Mouse (Mus musculus) CH12.LX (cell line): ENCODE results near the gene Cnn2. TPM values are rescaled to one million over a fixed set of nuclear protein-coding genes. Genes with fewer than 3 reads are reported as not detected.

Experiments used
- DNase-seq: peaks from one replicate; pipeline ENCODE4 v3.0.0-alpha.2; 2013; ENCODE audit errors: extremely low read depth
- H3K27ac ChIP-seq: 2 replicates; pipeline ENCODE4 v1.5.1; 2012; ENCODE audit warnings: low read depth, mild to moderate bottlenecking, control low read depth, moderate library complexity; ENCODE audit not compliant: insufficient read depth
- H3K27me3 ChIP-seq: replicated peaks from 2 replicates; pipeline ENCODE3; 2012; ENCODE audit warnings: inconsistent platforms
- H3K36me3 ChIP-seq, 2 experiments: replicated peaks in 1 of 2; 2 replicates each; pipeline versions ENCODE3 to v1.6.1; 2012; ENCODE audit warnings: inconsistent platforms in 1 of 2, low read length in 1 of 2, mild to moderate bottlenecking in 1 of 2, mixed read lengths in 1 of 2, moderate library complexity in 1 of 2; ENCODE audit not compliant: control insufficient read depth in 1 of 2, insufficient read depth in 1 of 2
- H3K4me1 ChIP-seq, 2 experiments: 2 replicates each; pipeline ENCODE4 v1.6.1; 2012; ENCODE audit warnings: inconsistent platforms in 1 of 2, moderate library complexity in 1 of 2; ENCODE audit not compliant: insufficient read depth in 2 of 2, control insufficient read depth in 1 of 2
- H3K4me2 ChIP-seq: 2 replicates; pipeline ENCODE4 v1.6.1; 2012; ENCODE audit warnings: low read depth, mild to moderate bottlenecking, control low read depth; ENCODE audit not compliant: poor library complexity, insufficient read depth, severe bottlenecking
- H3K4me3 ChIP-seq, 3 experiments: fragments of 150-350 bp in 1 of 3; sonication (generic) in 1 of 3; replicated peaks in 1 of 3; 2 replicates each; pipeline versions ENCODE3 to v1.5.1; 2011 to 2012; ENCODE audit warnings: low read depth in 2 of 3, low read length in 2 of 3, mild to moderate bottlenecking in 2 of 3, moderate library complexity in 2 of 3, control low read depth in 1 of 3, improper control_type of control experiment in 1 of 3, inconsistent platforms in 1 of 3, mixed read lengths in 1 of 3; ENCODE audit not compliant: poor library complexity in 1 of 3
- H3K79me2 ChIP-seq: replicated peaks from 2 replicates; pipeline ENCODE4 v1.6.1; 2012; ENCODE audit warnings: mild to moderate bottlenecking, moderate library complexity; ENCODE audit not compliant: control insufficient read depth, poor library complexity, insufficient read depth, severe bottlenecking; ENCODE audit errors: extremely low read depth
- H3K9ac ChIP-seq: 2 replicates; pipeline ENCODE4 v1.6.1; 2012; ENCODE audit warnings: low read depth, mild to moderate bottlenecking, control low read depth, moderate library complexity; ENCODE audit not compliant: insufficient read depth
- H3K9me3 ChIP-seq: replicated peaks from 2 replicates; pipeline ENCODE3; 2012; ENCODE audit warnings: low read length, inconsistent platforms, mixed read lengths
- CHD2 ChIP-seq: IDR thresholded peaks from 2 replicates; pipeline ENCODE4 v1.6.1; 2011; ENCODE audit warnings: low read length, improper control_type of control experiment
- EP300 ChIP-seq: IDR thresholded peaks from 2 replicates; pipeline ENCODE4 v1.6.1; 2011; ENCODE audit warnings: low read length, improper control_type of control experiment
- ETS1 ChIP-seq: conservative IDR thresholded peaks from 2 replicates; pipeline ENCODE4 v1.6.1; 2012; ENCODE audit warnings: low read depth, mild to moderate bottlenecking, inconsistent platforms, low read length, improper control_type of control experiment, moderate library complexity
- HCFC1 ChIP-seq: IDR thresholded peaks from 2 replicates; pipeline ENCODE4 v1.6.1; 2012; ENCODE audit warnings: low read depth, mild to moderate bottlenecking, inconsistent platforms, low read length, improper control_type of control experiment
- IRF4 ChIP-seq: IDR thresholded peaks from 2 replicates; pipeline ENCODE4 v1.6.1; 2014; ENCODE audit warnings: low read depth, mild to moderate bottlenecking, inconsistent platforms, low read length, improper control_type of control experiment
- KAT2A ChIP-seq: IDR thresholded peaks from 2 replicates; pipeline ENCODE4 v1.6.1; 2012; ENCODE audit warnings: low read length, improper control_type of control experiment, inconsistent platforms; ENCODE audit not compliant: insufficient replicate concordance
- MAFK ChIP-seq: IDR thresholded peaks from 2 replicates; pipeline ENCODE4 v1.6.1; 2011; ENCODE audit warnings: low read length, improper control_type of control experiment; ENCODE audit not compliant: insufficient replicate concordance
- MAZ ChIP-seq: IDR thresholded peaks from 2 replicates; pipeline ENCODE4 v1.6.1; 2012; ENCODE audit warnings: low read depth, mild to moderate bottlenecking, inconsistent platforms, low read length, improper control_type of control experiment, moderate library complexity
- MEF2A ChIP-seq: IDR thresholded peaks from 2 replicates; pipeline ENCODE4 v1.6.1; 2014; ENCODE audit warnings: low read depth, mild to moderate bottlenecking, inconsistent platforms, low read length, improper control_type of control experiment, borderline replicate concordance
- MXI1 ChIP-seq: IDR thresholded peaks from 2 replicates; pipeline ENCODE4 v1.6.1; 2011; ENCODE audit warnings: mild to moderate bottlenecking, low read depth, low read length, improper control_type of control experiment
- MYC ChIP-seq: IDR thresholded peaks from 2 replicates; pipeline ENCODE4 v1.6.1; 2011; ENCODE audit warnings: low read depth, mild to moderate bottlenecking, improper control_type of control experiment, low read length
- NELFE ChIP-seq: IDR thresholded peaks from 2 replicates; pipeline ENCODE4 v1.6.1; 2011; ENCODE audit warnings: low read depth, low read length, improper control_type of control experiment
- NRF1 ChIP-seq: IDR thresholded peaks from 2 replicates; pipeline ENCODE4 v1.6.1; 2014; ENCODE audit warnings: low read depth, mild to moderate bottlenecking, inconsistent platforms, low read length, improper control_type of control experiment, moderate library complexity
- POLR2A ChIP-seq: IDR thresholded peaks from 2 replicates; pipeline ENCODE4 v1.6.1; 2011; ENCODE audit warnings: low read depth, mild to moderate bottlenecking, improper control_type of control experiment, low read length
- POLR2AphosphoS2 ChIP-seq: IDR thresholded peaks from 2 replicates; pipeline ENCODE4 v1.6.1; 2011; ENCODE audit warnings: low read depth, low read length, improper control_type of control experiment
- RAD21 ChIP-seq: IDR thresholded peaks from 2 replicates; pipeline ENCODE4 v1.6.1; 2011; ENCODE audit warnings: low read depth, mild to moderate bottlenecking, low read length, improper control_type of control experiment, moderate library complexity
- RCOR1 ChIP-seq: conservative IDR thresholded peaks from 2 replicates; pipeline ENCODE4 v1.6.1; 2012; ENCODE audit warnings: low read depth, mild to moderate bottlenecking, inconsistent platforms, low read length, improper control_type of control experiment
- SIN3A ChIP-seq: IDR thresholded peaks from 2 replicates; pipeline ENCODE4 v1.6.1; 2012; ENCODE audit warnings: low read length, improper control_type of control experiment, inconsistent platforms
- SMC3 ChIP-seq: IDR thresholded peaks from 2 replicates; pipeline ENCODE4 v1.6.1; 2011; ENCODE audit warnings: low read depth, low read length, improper control_type of control experiment
- TBP ChIP-seq: conservative IDR thresholded peaks from 2 replicates; pipeline ENCODE4 v1.6.1; 2011; ENCODE audit warnings: low read depth, low read length, improper control_type of control experiment
- TCF12 ChIP-seq: IDR thresholded peaks from 2 replicates; pipeline ENCODE4 v1.6.1; 2014; ENCODE audit warnings: low read depth, mild to moderate bottlenecking, inconsistent platforms, low read length, improper control_type of control experiment
- USF1 ChIP-seq: IDR thresholded peaks from 2 replicates; pipeline ENCODE4 v1.6.1; 2014; ENCODE audit warnings: low read depth, mild to moderate bottlenecking, inconsistent platforms, low read length, improper control_type of control experiment
- ZKSCAN1 ChIP-seq: IDR thresholded peaks from 2 replicates; pipeline ENCODE4 v1.6.1; 2012; ENCODE audit warnings: low read depth, inconsistent platforms, low read length, improper control_type of control experiment, borderline replicate concordance
- ZMIZ1 ChIP-seq: IDR thresholded peaks from 2 replicates; pipeline ENCODE4 v1.6.1; 2012; ENCODE audit warnings: low read depth, mild to moderate bottlenecking, inconsistent platforms, low read length, improper control_type of control experiment
- dilution Hi-C: fragments of 300-500 bp; cut with MboI; formaldehyde crosslinking; loops from 2 replicates; pipeline ENCODE4 v1.14.3; 2020; ENCODE audit warnings: low sequenced_read_pairs; ENCODE audit not compliant: extremely low pct_unique_long_range_greater_than_20kb, extremely low pct_ligation_motif_present
- in situ Hi-C: fragments of 300-500 bp; cut with MboI; formaldehyde crosslinking; loops from 3 replicates; pipeline ENCODE4 v1.14.3; 2019; ENCODE audit warnings: low sequenced_read_pairs, low pct_ligation_motif_present, low pct_unique_long_range_greater_than_20kb, mixed read lengths
- polyA plus RNA-seq: library from polyadenylated mRNA; unstranded; fragments of >175 nt; gene quantifications from 2 replicates; pipeline ENCODE4 v1.2.1, GENCODE M21; 2012; ENCODE audit warnings: low read depth; ENCODE audit not compliant: insufficient read length
- total RNA-seq, 2 experiments: library from RNA; depleted of rRNA; stranded (reverse); fragments of 300-350 nt in 1 of 2; fragments of >200 nt in 1 of 2; gene quantifications; 2 replicates each; pipeline ENCODE4 v1.2.3; 2012 to 2014

The Cnn2 gene
- total and polyA plus RNA-seq, 3 experiments: 26.9 to 62.7 (median 49.0) TPM

DNA sequence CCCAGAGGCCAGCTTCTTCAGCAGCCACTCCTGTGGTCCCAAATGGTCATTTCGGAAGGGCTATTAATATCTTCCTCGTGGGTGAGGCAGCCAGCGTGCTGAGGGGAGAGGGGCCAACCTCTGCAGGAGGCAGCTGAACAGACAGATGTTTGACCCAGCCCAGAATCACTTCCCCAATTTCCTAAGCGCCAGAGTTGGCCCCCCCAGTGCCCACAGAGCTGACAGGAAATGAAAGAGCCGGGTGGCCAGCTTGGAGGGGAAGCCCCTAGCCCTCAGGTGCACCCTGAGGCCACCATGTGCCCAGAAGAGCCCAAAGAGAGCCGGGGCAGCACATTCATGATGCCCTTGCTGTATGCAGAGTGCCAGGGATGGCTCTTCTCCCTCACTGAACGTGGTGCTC is 47.6 kb upstream of the Cnn2 start (continued):
- TF ChIP-seq IRF4 (peak; percentile 99), NELFE (0 out of 2 replicates have a peak, but pooled peaks have one; percentile 43), RCOR1 (peak; percentile 100), RAD21 (no peak; the same call in none of the 2 replicates), NRF1 (peak; percentile 56), TCF12 (peak; percentile 100), POLR2A (peak; percentile 44; the same call in 1 of the 2 replicates), USF1 (no peak), ZKSCAN1 (no peak; the same call in 1 of the 2 replicates), MAZ (peak; percentile 100), SMC3 (peak; percentile 18; the same call in 1 of the 2 replicates), MXI1 (peak; percentile 90), TBP (peak; percentile 55; the same call in 1 of the 2 replicates), SIN3A (peak; percentile 96; the same call in 1 of the 2 replicates), MAFK (peak; percentile 86), CHD2 (peak; percentile 97), HCFC1 (peak; percentile 53)
- TF ChIP-seq, all 38 proteins: peak for 29

DNA sequence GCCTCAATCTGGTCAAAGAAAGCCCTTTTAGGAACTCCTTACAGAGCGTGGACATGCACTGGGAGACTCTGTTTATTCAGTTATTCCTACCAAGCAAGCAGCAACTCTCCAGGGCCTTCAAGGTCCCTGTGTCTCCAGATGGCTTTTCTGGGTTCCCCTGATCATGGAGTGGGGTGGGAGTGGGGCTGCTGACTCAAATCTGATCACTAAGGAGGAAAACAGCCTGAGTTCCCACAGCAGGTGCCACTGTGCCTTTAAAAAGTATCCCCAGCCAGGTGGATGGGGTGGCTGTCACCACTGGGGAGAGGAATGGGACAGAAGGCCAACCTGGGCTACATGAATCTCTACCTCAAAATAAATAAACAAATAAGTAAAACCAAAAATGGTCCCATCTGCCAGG is 45.4 kb upstream of the Cnn2 start:
- in situ Hi-C loops: no loop called here
- H3K9me3 ChIP-seq: no peaks in the 10 kb centered on the region
- peak; percentile 45 for DNase-seq
- peaks cover 44 to 85% of the 10 kb centered on the region in 2 experiments for H3K36me3 ChIP-seq
- H3K4me2 ChIP-seq: 0 out of 2 replicates have a peak overlapping the region, but pooled peaks have one; percentile 5
- H3K27me3 ChIP-seq: no peaks in the 10 kb centered on the region
- dilution Hi-C loops: no loop called here
- no peak for TF ChIP-seq NRF1
- 0 out of 2 replicates have a peak, but pooled peaks have one; percentile 9 for TF ChIP-seq MAFK
- TF ChIP-seq MYC: 0 out of 2 replicates have a peak, but pooled peaks have one; percentile 32
- TF ChIP-seq SIN3A: peak; percentile 48
- no peak for TF ChIP-seq KAT2A
- TF ChIP-seq ETS1: peak; percentile 49; the same call in 1 of the 2 replicates
- TF ChIP-seq EP300: peak; percentile 60; the same call in 1 of the 2 replicates
- peak; percentile 55; the same call in 1 of the 2 replicates for TF ChIP-seq MEF2A
- TF ChIP-seq TCF12: peak; percentile 71
- TF ChIP-seq ZMIZ1: 0 out of 2 replicates have a peak, but pooled peaks have one; percentile 25
- TF ChIP-seq RAD21: no peak
- TF ChIP-seq MAZ: 0 out of 2 replicates have a peak, but pooled peaks have one; percentile 51
- peak; percentile 68; the same call in 1 of the 2 replicates for TF ChIP-seq RCOR1
- peak; percentile 75; the same call in 1 of the 2 replicates for TF ChIP-seq CHD2
- peak; percentile 46; the same call in 1 of the 2 replicates for TF ChIP-seq POLR2AphosphoS2
- peak; percentile 57; the same call in 1 of the 2 replicates for TF ChIP-seq IRF4
- no peak overlapping the region for H3K9ac ChIP-seq
- H3K4me3 ChIP-seq: no peak overlapping the region
- peak overlapping the region; percentile 89 for H3K27ac ChIP-seq
- peaks cover 62 to 97% of the 10 kb centered on the region in 2 experiments for H3K4me1 ChIP-seq
- peaks cover 75% of the 10 kb centered on the region for H3K79me2 ChIP-seq
